Mouse (Mus musculus) erythroblast, embryonic 14.5 days (primary cell): ENCODE results near the gene Hmox1. TPM values are rescaled to one million over a fixed set of nuclear protein-coding genes. Genes with fewer than 3 reads are reported as not detected.

ENCODE experiments used
- H3K27me3 ChIP-seq: 2 replicates; pipeline ENCODE4 v1.6.1; 2012; ENCODE audit warnings: inconsistent platforms; ENCODE audit not compliant: control insufficient read depth
- H3K36me3 ChIP-seq: 2 replicates; pipeline ENCODE4 v1.6.1; 2012; ENCODE audit warnings: mild to moderate bottlenecking, inconsistent platforms; ENCODE audit not compliant: control insufficient read depth
- H3K4me1 ChIP-seq: 2 replicates; pipeline ENCODE4 v1.6.1; 2012; ENCODE audit warnings: inconsistent platforms; ENCODE audit not compliant: control insufficient read depth
- H3K4me3 ChIP-seq: replicated peaks from 2 replicates; pipeline ENCODE3; 2012; ENCODE audit warnings: moderate library complexity, mild to moderate bottlenecking, inconsistent platforms
- H3K9me3 ChIP-seq: 2 replicates; pipeline ENCODE4 v1.6.1; 2012; ENCODE audit warnings: low read length, inconsistent platforms, mixed read lengths; ENCODE audit not compliant: control insufficient read depth
- GATA1 ChIP-seq: IDR thresholded peaks from 2 replicates; pipeline ENCODE4 v1.6.1; 2012; ENCODE audit warnings: low read length, inconsistent platforms, mixed read lengths
- TAL1 ChIP-seq: IDR thresholded peaks from 3 replicates; pipeline ENCODE4 v1.6.1; 2012; ENCODE audit warnings: low read length, inconsistent platforms, mixed read lengths
- polyA plus RNA-seq: library from polyadenylated mRNA; stranded (reverse); fragments of >175 nt; gene quantifications from 2 replicates; pipeline ENCODE4 v1.2.3, GENCODE M21; 2012

Gene Hmox1
- polyA plus RNA-seq, 1 experiment, result 3.0 TPM

- Histone ChIP-seq H3K4me3 (peak overlapping the region; percentile 91), H3K4me1 (peaks cover 51% of the 10 kb centered on the region), H3K27me3 (no peaks in the 10 kb centered on the region), H3K36me3 (peaks cover 55% of the 10 kb centered on the region), H3K9me3 (no peaks in the 10 kb centered on the region)
- no peak for TF ChIP-seq TAL1
- no peak for TF ChIP-seq GATA1
These were observed 16.7 kb downstream of the Hmox1 start for GRCm38 (mm10) chr8:75110093-75110492.

- TF ChIP-seq GATA1 (no peak), TAL1 (no peak)
- Histone ChIP-seq H3K27me3 (no peaks in the 10 kb centered on the region), H3K36me3 (peaks cover 100% of the 10 kb centered on the region), H3K9me3 (no peaks in the 10 kb centered on the region), H3K4me3 (no peak overlapping the region), H3K4me1 (peaks cover 20% of the 10 kb centered on the region)
These were observed 25.1 kb downstream of the Hmox1 start for GRCm38 (mm10) chr8:75118505-75118904.

DNA sequence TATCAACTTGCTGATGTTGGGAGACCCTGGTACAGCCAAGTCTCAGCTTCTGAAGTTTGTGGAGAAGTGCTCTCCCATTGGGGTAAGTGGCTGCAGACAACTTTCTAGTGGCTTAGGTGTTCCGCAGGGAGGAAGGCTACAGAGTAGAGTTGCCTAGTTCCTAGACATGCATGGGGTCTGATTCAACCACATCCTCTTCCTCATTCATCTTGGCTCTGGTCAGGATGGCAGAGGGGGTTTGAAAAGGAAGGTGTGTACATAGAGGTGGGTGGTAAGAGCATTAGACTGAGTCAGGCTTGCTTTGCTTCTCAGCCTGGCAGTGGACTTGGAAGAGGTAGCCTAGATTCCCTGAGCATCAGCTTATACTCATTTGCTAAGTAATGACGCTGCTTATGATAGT is 25.9 kb downstream of the Hmox1 start:
- H3K4me3 ChIP-seq, result no peak overlapping the region
- no peaks in the 10 kb centered on the region for H3K27me3 ChIP-seq
- TF ChIP-seq GATA1, result no peak
- no peak for TF ChIP-seq TAL1
- H3K36me3 ChIP-seq, result peaks cover 100% of the 10 kb centered on the region
- peaks cover 16% of the 10 kb centered on the region for H3K4me1 ChIP-seq
- no peaks in the 10 kb centered on the region for H3K9me3 ChIP-seq

- H3K4me3 ChIP-seq, result no peak overlapping the region
- no peaks in the 10 kb centered on the region for H3K9me3 ChIP-seq
- H3K27me3 ChIP-seq, result no peaks in the 10 kb centered on the region
- peaks cover 15% of the 10 kb centered on the region for H3K4me1 ChIP-seq
- peaks cover 100% of the 10 kb centered on the region for H3K36me3 ChIP-seq
- no peak for TF ChIP-seq GATA1
- TF ChIP-seq TAL1, result no peak
These were observed 26.3 kb downstream of the Hmox1 start for GRCm38 (mm10) chr8:75119747-75120146.

DNA sequence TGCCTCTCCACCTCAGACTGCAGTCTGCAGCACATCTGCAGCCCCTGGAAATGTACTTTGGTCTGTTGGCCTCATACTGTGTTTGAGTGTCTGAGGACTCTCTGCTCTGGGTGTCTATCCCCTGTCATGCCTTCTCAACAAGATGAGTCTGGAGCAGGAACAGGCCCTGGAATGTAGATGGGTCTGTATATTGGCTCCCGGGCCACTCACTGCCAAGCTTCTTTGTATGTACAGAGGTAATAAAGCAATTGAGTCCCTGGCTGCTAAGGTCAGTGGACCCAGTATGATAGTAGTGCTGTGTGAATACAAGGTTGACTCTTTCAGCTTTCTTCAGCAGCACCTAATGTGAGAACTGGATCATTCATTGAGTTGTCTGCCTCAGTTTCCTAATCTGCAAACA is 34.0 kb downstream of the Hmox1 start:
- Histone ChIP-seq H3K4me1 (peaks cover 2% of the 10 kb centered on the region), H3K4me3 (no peak overlapping the region), H3K36me3 (peaks cover 100% of the 10 kb centered on the region), H3K27me3 (no peaks in the 10 kb centered on the region), H3K9me3 (no peaks in the 10 kb centered on the region)
- TF ChIP-seq TAL1, result no peak
- no peak for TF ChIP-seq GATA1

DNA sequence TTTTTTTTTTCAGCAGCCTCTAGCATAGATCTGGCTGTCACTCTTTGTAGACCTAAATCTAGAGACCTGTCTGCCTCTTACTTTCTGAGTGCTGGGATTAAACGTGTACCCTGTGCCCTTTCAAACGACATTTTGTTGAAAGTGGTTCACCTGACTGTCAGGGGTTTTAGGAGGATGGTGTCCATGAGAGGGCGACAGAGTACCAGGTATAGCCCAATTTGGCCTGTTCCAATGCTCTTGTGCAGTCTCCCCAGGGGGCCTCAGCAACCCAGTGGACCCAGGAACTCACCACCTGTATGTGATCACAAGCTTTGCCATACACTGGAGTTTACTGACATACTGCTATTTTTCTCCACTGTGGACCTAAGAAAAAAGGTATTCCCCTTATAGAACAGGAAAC is 39.1 kb downstream of the Hmox1 start:
- Histone ChIP-seq H3K36me3 (peaks cover 71% of the 10 kb centered on the region), H3K4me3 (no peak overlapping the region), H3K9me3 (peaks cover 4% of the 10 kb centered on the region; the same call in 1 of the 2 replicates), H3K4me1 (peaks cover 22% of the 10 kb centered on the region), H3K27me3 (no peaks in the 10 kb centered on the region)
- TF ChIP-seq GATA1 (no peak), TAL1 (no peak)

DNA sequence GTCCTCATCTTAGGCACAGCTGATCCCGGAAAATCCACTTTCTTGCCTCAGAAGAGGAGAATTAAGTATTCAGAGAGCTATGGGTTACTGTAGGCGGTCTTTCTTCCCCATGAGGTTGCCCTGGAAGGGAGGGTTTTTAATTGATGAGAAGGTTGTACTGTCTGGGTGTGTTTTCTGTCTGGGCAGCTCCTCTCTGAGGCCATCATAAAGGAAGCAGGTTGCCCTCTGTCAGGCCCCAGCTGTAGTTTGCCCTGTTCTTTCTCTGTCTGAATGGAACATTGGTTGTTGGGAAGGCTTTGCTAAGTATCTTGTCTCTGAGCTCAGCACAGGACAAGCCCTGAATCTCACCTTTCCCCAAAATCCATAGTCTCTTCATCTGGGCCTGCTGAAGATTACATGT is 40.0 kb downstream of the Hmox1 start:
- no peak overlapping the region for H3K4me3 ChIP-seq
- H3K4me1 ChIP-seq, result peaks cover 22% of the 10 kb centered on the region
- no peaks in the 10 kb centered on the region for H3K27me3 ChIP-seq
- H3K36me3 ChIP-seq, result peaks cover 62% of the 10 kb centered on the region
- peaks cover 4% of the 10 kb centered on the region; the same call in 1 of the 2 replicates for H3K9me3 ChIP-seq
- TF ChIP-seq GATA1 (no peak), TAL1 (no peak)

GRCm38 (mm10) chr8:75134603-75135391 is 41.4 kb downstream of the Hmox1 start:
- H3K36me3 ChIP-seq, result peaks cover 48% of the 10 kb centered on the region
- peaks cover 22% of the 10 kb centered on the region for H3K4me1 ChIP-seq
- peaks cover 4% of the 10 kb centered on the region; the same call in 1 of the 2 replicates for H3K9me3 ChIP-seq
- no peak overlapping the region for H3K4me3 ChIP-seq
- no peak for TF ChIP-seq TAL1
- no peak for TF ChIP-seq GATA1
- H3K27me3 ChIP-seq, result no peaks in the 10 kb centered on the region

DNA sequence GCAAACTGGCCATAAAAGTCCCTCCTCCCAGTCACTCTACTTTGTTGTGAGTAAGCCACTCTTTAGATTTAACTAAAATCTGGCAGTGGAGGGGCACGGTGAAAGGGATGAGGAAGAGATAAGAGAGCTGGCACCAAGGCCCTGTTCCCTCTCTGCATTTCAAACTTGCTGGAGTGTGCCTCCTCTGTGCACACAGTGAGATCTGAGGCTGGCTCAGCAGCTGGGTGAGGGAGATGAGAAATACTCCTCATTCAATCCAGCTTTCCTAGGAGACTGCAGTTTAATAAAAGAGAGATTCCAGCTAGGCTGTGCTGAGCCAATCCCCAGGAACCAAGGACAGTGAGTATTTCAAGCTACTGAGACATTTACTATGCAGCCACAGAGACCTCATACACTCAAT is 42.3 kb downstream of the Hmox1 start:
- Histone ChIP-seq H3K4me1 (peaks cover 22% of the 10 kb centered on the region), H3K36me3 (peaks cover 38% of the 10 kb centered on the region), H3K27me3 (no peaks in the 10 kb centered on the region), H3K9me3 (peaks cover 4% of the 10 kb centered on the region; the same call in 1 of the 2 replicates), H3K4me3 (no peak overlapping the region)
- no peak for TF ChIP-seq GATA1
- TF ChIP-seq TAL1, result no peak

DNA sequence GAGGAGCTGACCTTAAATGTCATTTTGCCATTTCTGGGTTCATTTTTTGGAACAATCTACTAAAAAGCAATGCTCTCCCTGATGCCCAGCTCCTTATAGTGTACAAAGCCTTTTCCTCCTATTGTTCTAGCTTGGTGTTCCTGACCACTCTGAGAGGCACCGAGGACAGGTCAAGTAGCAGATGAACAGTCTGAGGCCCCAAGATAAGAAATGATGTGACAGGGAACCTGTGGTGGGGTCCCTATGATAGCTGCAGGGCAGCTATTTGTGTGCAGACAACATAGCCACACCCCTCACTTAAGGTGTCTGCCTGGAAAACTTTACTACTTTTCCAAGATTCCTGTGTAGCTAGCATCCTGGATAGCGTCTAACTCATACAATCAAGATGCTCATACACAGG is 42.8 kb downstream of the Hmox1 start:
- H3K36me3 ChIP-seq, result peaks cover 33% of the 10 kb centered on the region
- no peak for TF ChIP-seq GATA1
- TF ChIP-seq TAL1, result no peak
- H3K4me3 ChIP-seq, result no peak overlapping the region
- H3K27me3 ChIP-seq, result no peaks in the 10 kb centered on the region
- peaks cover 22% of the 10 kb centered on the region for H3K4me1 ChIP-seq
- peaks cover 4% of the 10 kb centered on the region; the same call in 1 of the 2 replicates for H3K9me3 ChIP-seq
